Mouse (Mus musculus): ENCODE measurements around the gene Morn3.

DNA sequence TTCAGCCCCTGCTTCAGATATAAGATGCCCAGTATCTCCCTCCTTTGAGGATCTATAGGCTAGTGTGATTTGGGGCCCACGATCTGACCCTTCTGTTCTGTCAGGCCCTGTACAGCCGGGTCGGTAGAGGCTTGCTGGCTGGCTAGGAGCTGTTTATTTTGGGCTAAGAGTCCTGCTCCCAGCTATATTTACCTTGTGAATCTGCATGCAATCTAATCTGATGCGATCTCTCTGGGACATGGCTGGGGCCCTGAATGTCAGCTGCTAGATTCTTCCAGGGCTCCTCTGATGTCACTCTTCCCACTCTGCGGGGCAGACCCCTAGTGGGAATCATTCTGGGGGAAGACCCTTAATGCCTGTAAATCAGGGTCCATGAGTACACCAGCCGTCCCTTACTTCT lies 22.5 kb downstream of the Morn3 start:
- TF ChIP-seq GATA1 (IDR thresholded peaks at IDR 0.05; ENCODE audit: borderline replicate concordance, low read length), result no peak
- no peak for TF ChIP-seq CTCF (IDR thresholded peaks at IDR 0.05; ENCODE audit: low read depth, low read length)
- TF ChIP-seq POLR2AphosphoS5 (IDR thresholded peaks at IDR 0.05; ENCODE audit: insufficient replicate concordance, low read depth, low read length), result no peak
- no peak for TF ChIP-seq TAL1 (conservative IDR thresholded peaks at IDR 0.05; ENCODE audit: low read depth, low read length)

All from G1E (cell line).